Mouse (Mus musculus) CH12.LX (cell line): ENCODE results near the gene Cobl.

Experiments used
- CTCF ChIP-seq, 2 experiments: IDR thresholded peaks in 1 of 2; conservative IDR thresholded peaks in 1 of 2; 2 replicates each; pipeline ENCODE4 v1.5.1; 2011 to 2012; ENCODE audit warnings: low read depth in 2 of 2, low read length in 2 of 2, improper control_type of control experiment in 1 of 2, inconsistent platforms in 1 of 2, mild to moderate bottlenecking in 1 of 2, moderate library complexity in 1 of 2
- E2F4 ChIP-seq: IDR thresholded peaks from 2 replicates; pipeline ENCODE4 v1.6.1; 2011; ENCODE audit warnings: low read depth, low read length, improper control_type of control experiment; ENCODE audit not compliant: insufficient replicate concordance
- ELF1 ChIP-seq: IDR thresholded peaks from 2 replicates; pipeline ENCODE4 v1.6.1; 2014; ENCODE audit warnings: low read depth, mild to moderate bottlenecking, inconsistent platforms, low read length, improper control_type of control experiment
- EP300 ChIP-seq: IDR thresholded peaks from 2 replicates; pipeline ENCODE4 v1.6.1; 2011; ENCODE audit warnings: low read length, improper control_type of control experiment
- HCFC1 ChIP-seq: IDR thresholded peaks from 2 replicates; pipeline ENCODE4 v1.6.1; 2012; ENCODE audit warnings: low read depth, mild to moderate bottlenecking, inconsistent platforms, low read length, improper control_type of control experiment
- POLR2A ChIP-seq: IDR thresholded peaks from 2 replicates; pipeline ENCODE4 v1.6.1; 2011; ENCODE audit warnings: low read depth, mild to moderate bottlenecking, improper control_type of control experiment, low read length
- SMC3 ChIP-seq: IDR thresholded peaks from 2 replicates; pipeline ENCODE4 v1.6.1; 2011; ENCODE audit warnings: low read depth, low read length, improper control_type of control experiment
- UBTF ChIP-seq: IDR thresholded peaks from 2 replicates; pipeline ENCODE4 v1.6.1; 2012; ENCODE audit warnings: low read depth, mild to moderate bottlenecking, inconsistent platforms, low read length, improper control_type of control experiment, moderate library complexity
- USF1 ChIP-seq: IDR thresholded peaks from 2 replicates; pipeline ENCODE4 v1.6.1; 2014; ENCODE audit warnings: low read depth, mild to moderate bottlenecking, inconsistent platforms, low read length, improper control_type of control experiment
- ZC3H11A ChIP-seq: IDR thresholded peaks from 2 replicates; pipeline ENCODE4 v1.6.1; 2012; ENCODE audit warnings: low read depth, mild to moderate bottlenecking, inconsistent platforms, low read length, improper control_type of control experiment
- ZNF384 ChIP-seq: IDR thresholded peaks from 2 replicates; pipeline ENCODE4 v1.6.1; 2012; ENCODE audit warnings: low read depth, low read length, improper control_type of control experiment, inconsistent platforms

- TF ChIP-seq ZNF384: no peak
- TF ChIP-seq CTCF (conservative IDR thresholded peaks at IDR 0.05 in 1 of 2, IDR thresholded peaks at IDR 0.05 in 1 of 2; ENCODE audit: low read depth in 2 of 2, low read length in 2 of 2): no peak
- no peak for TF ChIP-seq HCFC1
- no peak for TF ChIP-seq POLR2A
- no peak for TF ChIP-seq ELF1
- no peak for TF ChIP-seq UBTF
- no peak for TF ChIP-seq E2F4
- no peak for TF ChIP-seq ZC3H11A
- no peak for TF ChIP-seq SMC3
- no peak for TF ChIP-seq EP300
- no peak for TF ChIP-seq USF1
These were observed 29.7 kb downstream of the Cobl start for GRCm38 (mm10) chr11:12435018-12435417.
